Mouse (Mus musculus): ENCODE data around the gene Aldh3a2. TPM values are rescaled to one million over a fixed set of nuclear protein-coding genes. Genes with fewer than 3 reads are reported as not detected.

Gene Aldh3a2
- 330 TPM for polyA plus RNA-seq (2014; fragmentation: Illumina TruSeq; extraction: RNeasy Lipid Tissue Mini Kit (QIAGEN cat#74804); ENCODE audit: low read depth, low replicate concordance)

DNA sequence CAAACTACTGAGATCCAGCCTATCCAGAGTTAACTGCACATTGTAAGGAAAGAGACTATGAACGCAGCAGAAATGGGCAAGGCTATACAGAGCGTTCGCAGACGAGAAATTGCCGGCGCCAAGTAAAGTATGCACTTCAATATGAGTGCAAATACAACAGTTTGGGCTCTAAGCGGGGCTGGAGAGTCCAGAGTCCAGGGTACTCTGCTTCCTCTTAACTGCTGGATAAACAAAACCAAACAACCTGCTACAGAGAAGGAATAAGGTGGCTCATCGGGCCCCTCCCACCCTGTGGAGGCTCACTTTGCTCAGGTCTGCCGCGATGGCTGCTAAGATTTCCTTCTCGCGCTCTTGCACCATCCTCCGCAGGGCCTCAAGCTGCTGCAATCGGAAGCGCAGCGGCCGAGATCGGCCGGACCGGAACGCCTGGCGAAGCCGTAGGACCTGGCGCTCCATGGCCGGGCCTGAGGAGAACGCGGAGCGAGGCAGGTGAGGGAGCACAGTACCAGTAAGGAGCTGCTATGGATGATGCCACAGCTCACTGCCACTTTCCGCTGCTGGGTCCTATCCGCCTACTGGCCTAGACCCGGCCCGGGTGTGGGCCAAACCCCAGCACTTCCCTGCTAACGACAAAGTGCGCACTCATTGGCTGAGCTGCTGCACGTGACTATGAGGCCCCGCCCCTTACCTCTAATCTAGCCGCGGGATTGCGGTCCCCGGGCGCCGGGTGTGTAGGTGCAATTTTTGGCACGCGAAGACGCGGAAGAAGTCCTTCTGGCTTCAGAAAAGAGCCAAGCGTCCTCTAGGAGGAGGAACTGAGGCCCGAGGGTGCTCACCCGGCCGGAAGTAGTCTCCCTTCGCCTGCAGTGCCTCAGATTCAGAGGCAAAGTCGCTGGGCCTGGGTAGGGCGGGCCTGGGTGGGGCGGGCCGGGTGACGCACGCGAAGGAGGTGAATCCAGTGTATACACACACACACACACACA is at the start of gene Aldh3a2:
Gene Aldh3a2 (minus strand): TSS at position 914 of the 983 bp plus-strand sequence.

DNA sequence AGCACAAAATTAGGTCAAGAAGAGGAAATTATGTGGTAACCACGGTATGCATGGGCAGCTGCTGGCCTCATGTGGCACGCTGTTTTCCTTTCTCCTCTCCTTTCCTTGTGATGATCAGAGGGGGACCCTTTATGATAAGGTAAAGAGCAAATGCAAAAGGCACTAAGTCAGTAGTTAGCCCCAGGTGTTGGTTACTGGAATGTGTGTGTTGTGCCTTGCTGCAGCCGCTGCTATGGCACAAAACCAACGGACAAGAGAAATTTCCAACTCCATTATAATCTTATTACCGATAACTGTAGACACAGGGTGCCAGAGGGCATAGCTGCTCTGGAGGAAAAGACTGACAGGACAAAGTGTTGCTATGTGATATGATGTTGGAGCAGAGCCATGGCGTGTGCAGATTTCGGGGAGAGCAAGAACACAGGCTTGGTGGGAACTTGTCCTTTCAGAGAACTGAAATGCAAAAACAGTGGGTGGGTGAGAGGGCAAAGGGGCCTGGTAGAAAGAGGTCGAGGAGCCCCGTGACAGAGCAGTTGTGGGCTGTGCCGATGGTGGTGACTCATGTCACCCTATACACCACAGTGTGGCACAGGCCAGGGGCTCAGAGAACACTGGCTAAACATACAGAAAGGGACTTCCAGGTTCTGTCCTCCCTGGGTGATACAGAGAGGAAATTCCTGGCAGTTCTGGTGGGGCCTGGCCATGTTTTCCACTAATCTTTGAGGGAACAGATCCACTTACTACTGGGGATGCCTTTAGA is 59.6 kb downstream of the Aldh3a2 start, which contains the start of gene Aldh3a1:
Gene Aldh3a1 (plus strand): TSS at position 51 of the 760 bp plus-strand sequence.

DNA sequence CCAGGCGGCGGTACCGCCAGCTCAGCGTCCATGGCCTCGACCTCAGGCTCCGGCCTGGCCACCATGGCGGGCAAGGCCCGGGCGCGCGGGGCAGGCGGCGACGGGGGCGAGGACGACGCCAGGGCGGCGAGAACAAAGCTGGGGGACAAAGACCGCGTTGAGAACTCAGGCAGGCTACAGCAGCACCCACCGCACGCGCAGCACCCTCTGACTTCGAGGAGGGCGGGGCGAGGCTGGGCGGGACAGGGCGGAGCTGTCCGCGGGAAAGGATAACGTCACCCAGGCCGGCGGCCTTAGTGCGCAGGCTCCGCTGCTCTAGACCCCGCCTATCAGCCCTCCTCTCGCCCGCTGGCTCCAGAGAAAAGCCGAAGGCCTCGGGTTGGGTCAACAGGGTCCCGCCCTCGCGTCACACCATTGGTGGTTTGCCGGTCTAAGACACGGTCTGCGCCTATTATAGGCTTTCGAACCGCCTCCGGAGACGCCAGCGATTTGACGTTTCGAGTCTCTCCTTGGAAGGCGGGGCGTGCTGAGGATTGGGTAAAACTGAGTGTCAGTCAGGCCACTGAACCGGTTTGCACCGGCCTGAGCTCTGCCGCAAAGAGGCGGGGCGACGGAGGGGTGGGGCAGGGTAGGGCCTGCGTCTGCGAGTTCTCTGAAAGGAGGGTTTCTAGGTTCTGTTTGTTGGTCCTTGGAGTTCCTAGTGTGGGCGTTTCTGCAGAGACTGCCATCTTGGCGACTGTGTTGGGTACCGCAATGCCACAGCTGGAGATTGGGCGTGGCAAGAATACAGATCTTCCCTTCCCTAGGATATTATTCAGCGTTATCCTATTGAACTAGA is 92.2 kb downstream of the Aldh3a2 start, which contains the start of gene Usp22:
Gene Usp22 (minus strand): TSS at position 235 of the 838 bp plus-strand sequence.

Other genes with a start within 250 kb of the Aldh3a2 start
- gene Kcnj12, start 244.9 kb downstream of the Aldh3a2 start, polyA plus RNA-seq (2014; fragmentation: Illumina TruSeq; extraction: RNeasy Lipid Tissue Mini Kit (QIAGEN cat#74804); ENCODE audit: low read depth, low replicate concordance): not detected
- gene Tnfrsf13b, start 140.7 kb downstream of the Aldh3a2 start, polyA plus RNA-seq (2014; fragmentation: Illumina TruSeq; extraction: RNeasy Lipid Tissue Mini Kit (QIAGEN cat#74804); ENCODE audit: low read depth, low replicate concordance): 0.40 TPM
- gene Usp22, start 92.4 kb downstream of the Aldh3a2 start, polyA plus RNA-seq (2014; fragmentation: Illumina TruSeq; extraction: RNeasy Lipid Tissue Mini Kit (QIAGEN cat#74804); ENCODE audit: low read depth, low replicate concordance): 8.4 TPM
- gene Aldh3a1, start 59.9 kb downstream of the Aldh3a2 start, polyA plus RNA-seq (2014; fragmentation: Illumina TruSeq; extraction: RNeasy Lipid Tissue Mini Kit (QIAGEN cat#74804); ENCODE audit: low read depth, low replicate concordance): not detected
- not detected for gene Slc47a2, start 75.4 kb upstream of the Aldh3a2 start, polyA plus RNA-seq (2014; fragmentation: Illumina TruSeq; extraction: RNeasy Lipid Tissue Mini Kit (QIAGEN cat#74804); ENCODE audit: low read depth, low replicate concordance)
- gene Slc47a1, start 110.9 kb upstream of the Aldh3a2 start, polyA plus RNA-seq (2014; fragmentation: Illumina TruSeq; extraction: RNeasy Lipid Tissue Mini Kit (QIAGEN cat#74804); ENCODE audit: low read depth, low replicate concordance): 152 TPM
- not detected for gene Rnf112, start 186.7 kb upstream of the Aldh3a2 start, polyA plus RNA-seq (2014; fragmentation: Illumina TruSeq; extraction: RNeasy Lipid Tissue Mini Kit (QIAGEN cat#74804); ENCODE audit: low read depth, low replicate concordance)
- 0.29 TPM for gene Mfap4, start 218.0 kb upstream of the Aldh3a2 start, polyA plus RNA-seq (2014; fragmentation: Illumina TruSeq; extraction: RNeasy Lipid Tissue Mini Kit (QIAGEN cat#74804); ENCODE audit: low read depth, low replicate concordance)
- gene Mapk7, start 226.9 kb upstream of the Aldh3a2 start, polyA plus RNA-seq (2014; fragmentation: Illumina TruSeq; extraction: RNeasy Lipid Tissue Mini Kit (QIAGEN cat#74804); ENCODE audit: low read depth, low replicate concordance): 0.58 TPM
- not detected for gene B9d1, start 237.7 kb upstream of the Aldh3a2 start, polyA plus RNA-seq (2014; fragmentation: Illumina TruSeq; extraction: RNeasy Lipid Tissue Mini Kit (QIAGEN cat#74804); ENCODE audit: low read depth, low replicate concordance)